In the genomic region with DNA sequence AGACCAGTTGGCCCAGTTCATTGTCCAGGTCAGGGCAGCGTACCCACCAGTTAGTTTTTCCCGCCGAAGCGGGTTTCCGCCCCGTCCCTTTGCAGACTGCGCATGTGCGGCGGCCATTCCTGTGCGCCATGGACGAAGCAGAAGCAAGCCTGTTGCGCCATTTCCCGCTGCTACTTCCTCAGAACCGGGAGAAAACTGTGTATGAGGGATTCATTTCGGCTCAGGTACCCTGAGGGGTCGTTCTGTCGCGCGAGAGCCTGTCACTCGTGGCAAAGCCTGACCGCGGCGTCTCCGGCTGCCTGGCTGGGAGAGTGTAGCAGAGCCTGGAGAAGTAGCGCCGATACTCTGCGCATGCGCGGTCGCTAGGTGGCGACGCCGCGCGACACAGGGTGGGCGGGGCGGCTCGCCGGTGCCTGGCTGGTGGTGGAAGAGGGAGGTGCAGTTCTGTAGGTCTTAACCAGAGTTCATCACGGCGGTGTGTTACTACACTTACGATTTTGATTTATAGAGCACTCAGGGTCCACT, we compare ENCODE assay signal across 8 mouse cellular contexts. TPM values are rescaled to one million over a fixed set of nuclear protein-coding genes. Genes with fewer than 3 reads are reported as not detected.
A peak's percentile ranks its signal among the peaks of the same experiment; 100 is the strongest.
DNase-seq lines count a peak whose midpoint lies in the region; ATAC-seq and TF ChIP-seq lines count a peak whose summit lies in the region.

No protein-coding gene starts in this region.

- H3K27ac ChIP-seq in forebrain, embryonic 12.5 days: peak overlapping the region; percentile 75
- H3K27ac ChIP-seq in heart, postnatal 0 days (ENCODE audit: low read depth): peak overlapping the region; percentile 69
- H3K27ac ChIP-seq in liver, embryonic 16.5 days (ENCODE audit: low read length): peak overlapping the region; percentile 67
- H3K27ac ChIP-seq in neural tube, embryonic 13.5 days (replicated peaks): peak overlapping the region; percentile 66; the same call in 1 of the 2 replicates
- peak overlapping the region; percentile 98 for H3K27ac ChIP-seq in testis, adult 2 months (ENCODE audit: control insufficient read depth, insufficient read depth, low read depth, low read length)

- ATAC-seq in forebrain, embryonic 12.5 days (ENCODE audit: low FRiP score): peak; percentile 100
- ATAC-seq in heart, postnatal 0 days (ENCODE audit: insufficient read depth, low read depth): peak; percentile 100
- ATAC-seq in liver, embryonic 16.5 days (ENCODE audit: low read depth): peak; percentile 100
- ATAC-seq in neural tube, embryonic 13.5 days (ENCODE audit: low read depth): peak; percentile 100

- no peak for TF ChIP-seq CTCF in E14TG2a.4 (conservative IDR thresholded peaks at IDR 0.05; ENCODE audit: low read length)
- TF ChIP-seq CTCF in heart, postnatal 0 days (IDR thresholded peaks at IDR 0.05; ENCODE audit: low read depth): peak; percentile 48
- peak; percentile 34; the same call in 1 of the 2 replicates for TF ChIP-seq CTCF in testis, adult 2 months (IDR thresholded peaks at IDR 0.05; ENCODE audit: control insufficient read depth, insufficient read depth, insufficient replicate concordance, low read depth, low read length)

- WGBS in forebrain, embryonic 12.5 days: under 1% methylated on average over 42 of the region's 42 CpGs
- under 1% methylated on average over 42 of the region's 42 CpGs for WGBS in heart, postnatal 0 days
- WGBS in liver, embryonic 16.5 days (ENCODE audit: insufficient replicate concordance): under 1% methylated on average over 42 of the region's 42 CpGs
- under 1% methylated on average over 42 of the region's 42 CpGs for WGBS in neural tube, embryonic 13.5 days

- DNase-seq in c-Kit-positive CD71-positive TER-119-positive erythroid progenitor cells, embryonic 14.5 days (ENCODE audit: low spot score): peak; percentile 94
- DNase-seq in heart, postnatal 0 days (ENCODE audit: low spot score): peak; percentile 91
- DNase-seq in kidney, postnatal 4 days: peak; percentile 94 to 96

- H3K27me3 ChIP-seq in E14TG2a.4 (ENCODE audit: insufficient read depth, low read length): no peaks in the 10 kb centered on the region
- no peaks in the 10 kb centered on the region for H3K27me3 ChIP-seq in forebrain, embryonic 12.5 days
- H3K27me3 ChIP-seq in heart, postnatal 0 days (ENCODE audit: control insufficient read depth, insufficient read depth, low read length): no peaks in the 10 kb centered on the region
- no peaks in the 10 kb centered on the region for H3K27me3 ChIP-seq in liver, embryonic 16.5 days (ENCODE audit: control insufficient read depth, insufficient read depth, low read depth, low read length)
- H3K27me3 ChIP-seq in neural tube, embryonic 13.5 days: no peaks in the 10 kb centered on the region
- no peaks in the 10 kb centered on the region for H3K27me3 ChIP-seq in testis, adult 2 months (ENCODE audit: control insufficient read depth, insufficient read depth, low read length)

- H3K4me3 ChIP-seq in E14TG2a.4 (replicated peaks; ENCODE audit: low read length): peak overlapping the region; percentile 87
- H3K4me3 ChIP-seq in forebrain, embryonic 12.5 days (replicated peaks): peak overlapping the region; percentile 67
- H3K4me3 ChIP-seq in heart, postnatal 0 days (ENCODE audit: low read depth, low read length): peak overlapping the region; percentile 80
- peak overlapping the region; percentile 75 for H3K4me3 ChIP-seq in liver, embryonic 16.5 days (ENCODE audit: low read depth, low read length)
- H3K4me3 ChIP-seq in neural tube, embryonic 13.5 days: peak overlapping the region; percentile 54
- H3K4me3 ChIP-seq in testis, adult 2 months (ENCODE audit: control insufficient read depth, low read depth, low read length): peak overlapping the region; percentile 96

- peak; percentile 95 for TF ChIP-seq POLR2A in testis, adult 2 months (IDR thresholded peaks at IDR 0.05; ENCODE audit: control insufficient read depth, low read depth, low read length)

- H3K9ac ChIP-seq in forebrain, embryonic 12.5 days: peak overlapping the region; percentile 68
- peak overlapping the region; percentile 71 for H3K9ac ChIP-seq in heart, postnatal 0 days (replicated peaks; ENCODE audit: low read depth, low read length)
- peak overlapping the region; percentile 75 for H3K9ac ChIP-seq in liver, embryonic 16.5 days (ENCODE audit: low read depth, low read length)
- peak overlapping the region; percentile 65 for H3K9ac ChIP-seq in neural tube, embryonic 13.5 days

- H3K4me2 ChIP-seq in forebrain, embryonic 12.5 days: peak overlapping the region; percentile 59
- peak overlapping the region; percentile 74 for H3K4me2 ChIP-seq in heart, postnatal 0 days (ENCODE audit: low read depth, low read length)
- peak overlapping the region; percentile 80 for H3K4me2 ChIP-seq in liver, embryonic 16.5 days (ENCODE audit: low read depth, low read length)
- H3K4me2 ChIP-seq in neural tube, embryonic 13.5 days: peak overlapping the region; percentile 75

- H3K4me1 ChIP-seq in E14TG2a.4 (replicated peaks; ENCODE audit: low read depth, low read length): peaks cover 28% of the 10 kb centered on the region
- 0 out of 2 replicates have a peak, but pooled peaks cover 3% of the 10 kb centered on the region for H3K4me1 ChIP-seq in forebrain, embryonic 12.5 days
- H3K4me1 ChIP-seq in heart, postnatal 0 days (ENCODE audit: control insufficient read depth, insufficient read depth): peaks cover 8% of the 10 kb centered on the region
- peaks cover 3% of the 10 kb centered on the region for H3K4me1 ChIP-seq in liver, embryonic 16.5 days (ENCODE audit: control insufficient read depth, low read depth, low read length)
- peaks cover 10% of the 10 kb centered on the region; the same call in 1 of the 2 replicates for H3K4me1 ChIP-seq in neural tube, embryonic 13.5 days (replicated peaks)
- H3K4me1 ChIP-seq in testis, adult 2 months (ENCODE audit: control insufficient read depth, insufficient read depth, low read length): no peaks in the 10 kb centered on the region

- TF ChIP-seq EP300 in heart, postnatal 0 days (IDR thresholded peaks at IDR 0.05; ENCODE audit: low read depth): no peak

- H3K36me3 ChIP-seq in E14TG2a.4 (ENCODE audit: insufficient read depth, low read length): no peaks in the 10 kb centered on the region
- H3K36me3 ChIP-seq in forebrain, embryonic 12.5 days (replicated peaks): no peaks in the 10 kb centered on the region
- no peaks in the 10 kb centered on the region for H3K36me3 ChIP-seq in heart, postnatal 0 days (replicated peaks; ENCODE audit: control insufficient read depth, insufficient read depth, low read length)
- no peaks in the 10 kb centered on the region for H3K36me3 ChIP-seq in liver, embryonic 16.5 days (ENCODE audit: control insufficient read depth, insufficient read depth)
- H3K36me3 ChIP-seq in neural tube, embryonic 13.5 days: no peaks in the 10 kb centered on the region
- H3K36me3 ChIP-seq in testis, adult 2 months (ENCODE audit: control insufficient read depth, insufficient read depth, low read length): no peaks in the 10 kb centered on the region

- no peaks in the 10 kb centered on the region for H3K9me3 ChIP-seq in E14TG2a.4 (ENCODE audit: low read length)
- H3K9me3 ChIP-seq in forebrain, embryonic 12.5 days: no peaks in the 10 kb centered on the region
- H3K9me3 ChIP-seq in heart, postnatal 0 days (replicated peaks; ENCODE audit: control insufficient read depth, low read length): no peaks in the 10 kb centered on the region
- H3K9me3 ChIP-seq in liver, embryonic 16.5 days (replicated peaks; ENCODE audit: control insufficient read depth, low read length): no peaks in the 10 kb centered on the region
- no peaks in the 10 kb centered on the region for H3K9me3 ChIP-seq in neural tube, embryonic 13.5 days

RNA-seq across cellular contexts. Expression of a gene that starts 1.2 kb away (rescaled TPM):
- polyA plus RNA-seq in forebrain, embryonic 12.5 days (2016; fragmentation: Nextera tagmentation; extraction: Ambion mirVana): 23.6 and 25.0 TPM in 2 replicates
- 9.2 and 17.8 TPM in 2 replicates for total RNA-seq in heart, postnatal 0 days (2014; rRNA removed; ENCODE audit: low replicate concordance)
- polyA plus RNA-seq in heart, postnatal 0 days (2015; fragmentation: Nextera tagmentation; extraction: Ambion mirVana): 20.4 and 21.5 TPM in 2 replicates
- 19.2 and 20.8 TPM in 2 replicates for polyA plus RNA-seq in liver, embryonic 16.5 days (2015; fragmentation: Nextera tagmentation; extraction: Ambion mirVana)
- 9.9 and 12.5 TPM in 2 replicates for polyA plus RNA-seq in neural tube, embryonic 13.5 days (2015; fragmentation: Nextera tagmentation; extraction: Ambion mirVana)
- 7.7 and 11.8 TPM in 2 replicates for polyA plus RNA-seq in testis, adult 2 months (2012; rRNA removed)

Comparison
In these comparisons a context has a peak if more than half of its experiments do, and no peak if none do; other contexts are left out.
1. Peak in every context shown above with its lines: DNase-seq, ATAC-seq, H3K4me3 ChIP-seq and H3K27ac ChIP-seq.